Mouse (Mus musculus) CH12F3 (cell line): ENCODE data around the gene Kcmf1.

ENCODE experiments used
- in situ Hi-C: fragments of 300-500 bp; cut with MboI; formaldehyde crosslinking; loops from 2 replicates; pipeline ENCODE4 v1.14.3; 2020; ENCODE audit warnings: low sequenced_read_pairs

The Kcmf1 gene

GRCm38 (mm10) chr6:72852180-72852579 is 47.6 kb downstream of the Kcmf1 start:
- in situ Hi-C loops = no loop called here

- in situ Hi-C loops = no loop called here
These were observed 48.1 kb downstream of the Kcmf1 start for GRCm38 (mm10) chr6:72851633-72852032.

- in situ Hi-C loops = loop anchor here (25.0 kb wide), 1 partner anchor 180 kb away; no protein-coding TSS in a partner anchor
These were observed 57.7 kb downstream of the Kcmf1 start for GRCm38 (mm10) chr6:72841986-72842502.

- in situ Hi-C loops = loop anchor here (25.0 kb wide), 1 partner anchor 179 kb away; no protein-coding TSS in a partner anchor
These were observed 58.7 kb downstream of the Kcmf1 start for GRCm38 (mm10) chr6:72840867-72841780.

GRCm38 (mm10) chr6:72837756-72838155 is 62.0 kb downstream of the Kcmf1 start:
- in situ Hi-C loops = loop anchor here (25.0 kb wide), 1 partner anchor 175 kb away; no protein-coding TSS in a partner anchor

GRCm38 (mm10) chr6:72834518-72834917 is 65.3 kb downstream of the Kcmf1 start:
- in situ Hi-C loops = loop anchor here (25.0 kb wide), 1 partner anchor 172 kb away; no protein-coding TSS in a partner anchor

GRCm38 (mm10) chr6:72831858-72832257 is 67.9 kb downstream of the Kcmf1 start:
- in situ Hi-C loops = loop anchor here (25.0 kb wide), 1 partner anchor 170 kb away; no protein-coding TSS in a partner anchor

- in situ Hi-C loops = loop anchor here (25.0 kb wide), 1 partner anchor 169 kb away; no protein-coding TSS in a partner anchor
These were observed 68.5 kb downstream of the Kcmf1 start for GRCm38 (mm10) chr6:72831276-72831675.

- in situ Hi-C loops = loop anchor here (25.0 kb wide), 1 partner anchor 167 kb away; no protein-coding TSS in a partner anchor
These were observed 70.9 kb downstream of the Kcmf1 start for GRCm38 (mm10) chr6:72828857-72829256.

- in situ Hi-C loops = loop anchor here (25.0 kb wide), 1 partner anchor 166 kb away; no protein-coding TSS in a partner anchor
These were observed 71.7 kb downstream of the Kcmf1 start for GRCm38 (mm10) chr6:72828037-72828436.

GRCm38 (mm10) chr6:72825762-72826161 is 74.0 kb downstream of the Kcmf1 start:
- in situ Hi-C loops = loop anchor here (25.0 kb wide), 1 partner anchor 163 kb away; no protein-coding TSS in a partner anchor

- in situ Hi-C loops = loop anchor here (25.0 kb wide), 1 partner anchor 163 kb away; no protein-coding TSS in a partner anchor
These were observed 74.6 kb downstream of the Kcmf1 start for GRCm38 (mm10) chr6:72824971-72825737.

- in situ Hi-C loops = no loop called here
These were observed 86.3 kb downstream of the Kcmf1 start for GRCm38 (mm10) chr6:72813456-72813855.

- in situ Hi-C loops = no loop called here
These were observed 89.5 kb downstream of the Kcmf1 start for GRCm38 (mm10) chr6:72810248-72810647.

GRCm38 (mm10) chr6:72809522-72810149 is 90.1 kb downstream of the Kcmf1 start:
- in situ Hi-C loops = no loop called here

GRCm38 (mm10) chr6:72808342-72808741 is 91.4 kb downstream of the Kcmf1 start:
- in situ Hi-C loops = no loop called here

- in situ Hi-C loops = no loop called here
These were observed 96.1 kb downstream of the Kcmf1 start for GRCm38 (mm10) chr6:72803669-72804068.

GRCm38 (mm10) chr6:72802119-72802518 is 97.7 kb downstream of the Kcmf1 start:
- in situ Hi-C loops = no loop called here

- in situ Hi-C loops = no loop called here
These were observed 99.1 kb downstream of the Kcmf1 start for GRCm38 (mm10) chr6:72800641-72801040.

- in situ Hi-C loops = no loop called here
These were observed 102.0 kb downstream of the Kcmf1 start for GRCm38 (mm10) chr6:72797763-72798162.
